29 mouse cellular contexts compared by ENCODE assay signal in genomic region chr12:51089324-51089723, GRCm38 (mm10).
"Had no signal": no experiment of that assay in that cellular context is flagged by ENCODE, and none has a peak within 500 bp of the region (broad histone marks: within the 10 kb centered on the region; RNA-seq: fewer than 3 reads in every experiment).

No protein-coding gene starts in this region.

- H3K27ac ChIP-seq: gastrocnemius, adult 2 months; heart, adult 2 months; hindbrain, embryonic 10.5 days; hindbrain, embryonic 12.5 days; hindbrain, embryonic 14.5 days; intestine, embryonic 15.5 days; layer of hippocampus, adult 2 months; left cerebral cortex, adult 2 months; limb, embryonic 10.5 days; limb, embryonic 12.5 days; liver, embryonic 13.5 days; liver, embryonic 15.5 days had no signal

- H3K4me2 ChIP-seq: heart, embryonic 12.5 days; hindbrain, embryonic 12.5 days; hindbrain, embryonic 14.5 days; intestine, embryonic 15.5 days; limb, embryonic 12.5 days; liver, embryonic 11.5 days; liver, embryonic 13.5 days; liver, embryonic 15.5 days had no signal

- H3K4me3 ChIP-seq: gastrocnemius, adult 2 months; heart, adult 2 months; heart, embryonic 12.5 days; hindbrain, embryonic 10.5 days; hindbrain, embryonic 12.5 days; intestine, embryonic 15.5 days; layer of hippocampus, adult 2 months; left cerebral cortex, adult 2 months; limb, embryonic 10.5 days; limb, embryonic 12.5 days; liver, embryonic 13.5 days; liver, embryonic 15.5 days had no signal

- H3K27me3 ChIP-seq: heart, embryonic 12.5 days; hindbrain, embryonic 12.5 days; intestine, embryonic 15.5 days; liver, embryonic 13.5 days; liver, embryonic 15.5 days had no signal

- H3K9me3 ChIP-seq: heart, embryonic 12.5 days; hindbrain, embryonic 10.5 days; hindbrain, embryonic 12.5 days; intestine, embryonic 15.5 days; limb, embryonic 10.5 days; limb, embryonic 12.5 days; liver, embryonic 13.5 days; liver, embryonic 15.5 days had no signal

- H3K36me3 ChIP-seq: heart, embryonic 12.5 days; hindbrain, embryonic 10.5 days; hindbrain, embryonic 12.5 days; intestine, embryonic 15.5 days; limb, embryonic 10.5 days; limb, embryonic 12.5 days; liver, embryonic 13.5 days; liver, embryonic 15.5 days had no signal

- H3K4me1 ChIP-seq: heart, embryonic 12.5 days; hindbrain, embryonic 10.5 days; hindbrain, embryonic 12.5 days; intestine, embryonic 15.5 days; limb, embryonic 10.5 days; liver, embryonic 13.5 days; liver, embryonic 15.5 days had no signal

- ATAC-seq: hindbrain, embryonic 16.5 days; inflammation-experienced regulatory T-cells, adult 6 months; intestine, embryonic 15.5 days; intestine, postnatal 0 days; liver, postnatal 0 days had no signal

- H3K9ac ChIP-seq: heart, embryonic 12.5 days; hindbrain, embryonic 12.5 days; hindbrain, embryonic 14.5 days; intestine, embryonic 15.5 days; limb, embryonic 12.5 days; liver, embryonic 13.5 days; liver, embryonic 15.5 days; liver, postnatal 0 days had no signal

- DNase-seq: gastrocnemius, adult 2 months; gastrocnemius, postnatal 10 days; gastrocnemius, postnatal 25 days; heart, adult 11 months; heart, adult 2 months; heart, postnatal 10 days; heart, postnatal 4 days; kidney, adult 18-20 months; kidney, adult 8-10 months; kidney, postnatal 10 days; kidney, postnatal 25 days; kidney, postnatal 4 days; liver; liver, embryonic 13.5 days; liver, postnatal 0 days had no signal
